Mouse (Mus musculus) thymus, adult 2 months (tissue): ENCODE results near the gene Faap100. TPM values are rescaled to one million over a fixed set of nuclear protein-coding genes. Genes with fewer than 3 reads are reported as not detected.
"Not testable (repeated sequence)": the region's sequence is repeated elsewhere in the genome, so short reads cannot be mapped to it uniquely, and the experiment has no call there.

Source experiments
- DNase-seq: peaks from one replicate; pipeline ENCODE4 v3.0.0; 2021
- H3K27ac ChIP-seq: fragments of 200-500 bp; 2 replicates; pipeline ENCODE4 v1.5.1; 2012; ENCODE audit warnings: low read length, control low read depth; ENCODE audit not compliant: control insufficient read depth, insufficient read depth
- H3K27me3 ChIP-seq: fragments of 200-500 bp; 2 replicates; pipeline ENCODE4 v1.6.1; 2012; ENCODE audit warnings: mild to moderate bottlenecking, low read length, moderate library complexity, mixed read lengths; ENCODE audit not compliant: control insufficient read depth, insufficient read depth
- H3K36me3 ChIP-seq: fragments of 200-500 bp; 2 replicates; pipeline ENCODE4 v1.6.1; 2012; ENCODE audit warnings: mild to moderate bottlenecking, low read length, moderate library complexity; ENCODE audit not compliant: control insufficient read depth, insufficient read depth
- H3K4me1 ChIP-seq: fragments of 200-500 bp; replicated peaks from 2 replicates; pipeline ENCODE4 v1.6.1; 2012; ENCODE audit warnings: low read length; ENCODE audit not compliant: control insufficient read depth, insufficient read depth
- H3K4me3 ChIP-seq: fragments of 200-500 bp; 2 replicates; pipeline ENCODE4 v1.5.1; 2012; ENCODE audit warnings: mild to moderate bottlenecking, low read length, control low read depth, moderate library complexity; ENCODE audit not compliant: control insufficient read depth, insufficient read depth
- CTCF ChIP-seq: fragments of 200-500 bp; IDR thresholded peaks from 2 replicates; pipeline ENCODE4 v1.5.1; 2012; ENCODE audit warnings: mild to moderate bottlenecking, control low read depth, low read length, moderate library complexity, borderline replicate concordance; ENCODE audit not compliant: control insufficient read depth, poor library complexity, insufficient read depth; ENCODE audit errors: extremely low read depth
- POLR2A ChIP-seq: fragments of 200-500 bp; IDR thresholded peaks from 2 replicates; pipeline ENCODE4 v1.6.1; 2012; ENCODE audit warnings: mild to moderate bottlenecking, low read length, control low read depth, moderate library complexity; ENCODE audit not compliant: control insufficient read depth, poor library complexity, insufficient read depth; ENCODE audit errors: extremely low read depth
- WGBS: fragments of 180-500 bp; shearing (Covaris S2); methylation state at CpG from one replicate; pipeline ENCODE4 v1.1.7; 2018; 5-methylcytosine and 5-hydroxymethylcytosine counted together
- polyA plus RNA-seq: library from polyadenylated mRNA; depleted of rRNA; stranded (reverse); fragments of >200 nt; gene quantifications from 2 replicates; pipeline ENCODE4 v1.2.3, GENCODE M21; 2012; rRNA removed

The Faap100 gene
- polyA plus RNA-seq: 59.7 and 64.4 TPM in 2 replicates

DNA sequence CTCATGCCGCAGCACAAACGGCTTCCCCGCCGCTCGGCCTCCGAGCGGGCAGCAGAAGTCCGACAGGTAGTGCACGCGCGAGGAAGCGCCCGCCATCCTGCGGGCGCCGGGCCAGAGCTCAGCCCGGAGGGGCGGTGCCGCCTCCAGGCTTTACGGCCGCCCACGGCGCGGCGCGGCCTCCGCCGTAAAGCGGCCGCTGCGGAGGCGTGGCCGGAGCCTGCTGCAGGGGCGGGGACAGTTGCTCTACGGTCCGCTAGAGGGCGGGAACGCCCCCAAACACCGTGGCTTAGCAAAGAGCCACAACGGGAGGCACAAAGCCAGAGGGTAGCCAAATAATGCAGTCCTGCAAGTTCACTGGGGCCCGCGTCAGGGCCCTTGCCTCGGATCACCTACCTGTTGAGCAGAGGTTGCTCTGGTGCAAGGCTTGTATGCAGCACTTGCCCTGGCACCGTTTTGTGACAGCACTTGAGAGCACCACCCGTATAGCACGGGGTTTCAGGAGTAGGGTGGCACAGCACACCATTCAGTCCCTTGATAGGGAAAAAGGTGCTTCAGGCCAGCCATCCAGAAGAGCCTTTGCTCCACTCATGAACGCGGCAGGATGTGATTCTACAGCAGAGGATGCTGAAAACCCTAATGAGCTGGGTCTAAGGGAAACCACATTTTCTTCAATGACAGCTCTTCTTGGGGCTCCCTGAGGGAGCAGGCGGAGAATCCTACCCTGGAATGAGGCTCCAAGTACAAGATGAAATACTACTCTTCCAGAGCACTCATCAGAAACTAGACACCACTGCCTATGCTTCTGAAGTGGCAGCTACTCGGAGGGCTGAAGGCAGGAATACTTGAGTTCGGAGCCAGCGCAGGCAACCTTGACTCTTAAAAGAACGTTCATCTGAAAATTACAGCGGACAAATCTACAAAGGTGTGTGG is at the start of gene Faap100:
TSS of gene Faap100 (minus strand) at position 154 of the 930 bp plus-strand sequence.
- H3K27ac ChIP-seq: no peak within 1 kb of the TSS
- DNase-seq: peak; percentile 88
- peak; percentile 93 for TF ChIP-seq CTCF
- peak; percentile 84 for TF ChIP-seq POLR2A

DNA sequence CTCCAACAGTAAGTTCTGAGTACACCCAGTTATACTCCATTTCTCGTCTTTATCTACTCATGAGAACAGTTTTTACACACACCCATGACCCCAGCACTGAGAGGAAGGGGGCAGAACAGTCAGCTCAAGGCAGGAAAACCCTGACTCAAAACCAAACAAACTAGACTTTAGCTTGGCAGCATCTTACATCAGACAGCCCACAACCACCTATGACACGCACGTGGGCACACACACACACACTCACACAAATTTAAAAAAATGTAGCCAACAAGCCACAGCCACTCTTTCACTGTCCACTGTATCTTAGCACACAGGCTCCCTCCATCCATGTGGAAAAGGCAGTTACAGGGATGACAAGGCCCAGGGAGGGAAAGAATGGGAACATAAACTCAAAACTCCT is 48.2 kb upstream of the Faap100 start:
- peaks cover 62% of the 10 kb centered on the region for H3K36me3 ChIP-seq
- H3K4me1 ChIP-seq: no peaks in the 10 kb centered on the region
- DNase-seq: no peak

More for the DNA sequence above, at the start of gene Faap100:
- Histone ChIP-seq H3K27me3 (no peaks in the 10 kb centered on the region), H3K4me1 (peaks cover 10% of the 10 kb centered on the region), H3K36me3 (peaks cover 19% of the 10 kb centered on the region), H3K4me3 (peak within 1 kb of the TSS; percentile 62)
- WGBS: 11% methylated on average over 50 of the region's 54 CpGs

DNA sequence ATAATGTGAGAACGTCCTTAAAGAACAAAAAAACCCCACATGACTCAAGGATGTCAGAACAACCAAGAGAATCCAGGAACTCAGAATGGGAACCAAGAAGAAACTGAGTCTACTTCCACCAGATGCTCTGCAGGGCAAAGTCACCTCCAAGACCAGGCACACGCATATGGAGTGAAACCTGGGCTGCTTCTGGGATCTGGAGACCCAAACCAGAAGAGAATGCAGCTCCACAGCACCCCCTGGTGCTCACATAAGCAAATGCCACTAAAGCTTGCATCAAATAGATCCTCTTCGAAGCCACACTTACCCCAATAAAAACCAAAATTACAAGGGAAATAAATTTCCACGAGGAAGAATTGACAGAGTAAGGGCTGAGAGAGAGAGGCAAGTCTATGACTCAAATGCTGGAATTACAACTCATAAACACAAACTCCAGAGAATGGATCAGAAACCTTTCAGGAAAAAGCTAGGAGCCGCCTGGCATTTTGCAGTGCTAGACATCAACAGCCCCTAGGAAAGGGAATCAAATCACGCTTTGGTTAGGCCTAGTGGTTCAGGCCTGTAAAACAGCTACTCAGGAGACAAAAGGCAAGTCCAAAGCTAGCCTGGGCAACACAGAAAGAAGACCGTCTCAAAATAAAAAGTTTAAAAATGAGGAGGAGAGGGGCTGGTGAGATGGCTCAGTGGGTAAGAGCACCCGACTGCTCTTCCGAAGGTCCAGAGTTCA is 45.2 kb upstream of the Faap100 start:
- Histone ChIP-seq H3K27ac (no peak overlapping the region), H3K36me3 (peaks cover 72% of the 10 kb centered on the region), H3K4me3 (no peak overlapping the region), H3K27me3 (no peaks in the 10 kb centered on the region), H3K4me1 (no peaks in the 10 kb centered on the region)
- DNase-seq: peak; percentile 58
- TF ChIP-seq POLR2A (no peak), CTCF (peak; percentile 44; the same call in 1 of the 2 replicates)
- WGBS: 77% methylated on average over 9 of the region's 9 CpGs

More for the DNA sequence above, 48.2 kb upstream of the Faap100 start:
- H3K27ac ChIP-seq: no peak overlapping the region
- no peak overlapping the region for H3K4me3 ChIP-seq
- no peaks in the 10 kb centered on the region for H3K27me3 ChIP-seq
- TF ChIP-seq CTCF: no peak
- TF ChIP-seq POLR2A: no peak
- 85% methylated on average over 3 of the region's 3 CpGs for WGBS

DNA sequence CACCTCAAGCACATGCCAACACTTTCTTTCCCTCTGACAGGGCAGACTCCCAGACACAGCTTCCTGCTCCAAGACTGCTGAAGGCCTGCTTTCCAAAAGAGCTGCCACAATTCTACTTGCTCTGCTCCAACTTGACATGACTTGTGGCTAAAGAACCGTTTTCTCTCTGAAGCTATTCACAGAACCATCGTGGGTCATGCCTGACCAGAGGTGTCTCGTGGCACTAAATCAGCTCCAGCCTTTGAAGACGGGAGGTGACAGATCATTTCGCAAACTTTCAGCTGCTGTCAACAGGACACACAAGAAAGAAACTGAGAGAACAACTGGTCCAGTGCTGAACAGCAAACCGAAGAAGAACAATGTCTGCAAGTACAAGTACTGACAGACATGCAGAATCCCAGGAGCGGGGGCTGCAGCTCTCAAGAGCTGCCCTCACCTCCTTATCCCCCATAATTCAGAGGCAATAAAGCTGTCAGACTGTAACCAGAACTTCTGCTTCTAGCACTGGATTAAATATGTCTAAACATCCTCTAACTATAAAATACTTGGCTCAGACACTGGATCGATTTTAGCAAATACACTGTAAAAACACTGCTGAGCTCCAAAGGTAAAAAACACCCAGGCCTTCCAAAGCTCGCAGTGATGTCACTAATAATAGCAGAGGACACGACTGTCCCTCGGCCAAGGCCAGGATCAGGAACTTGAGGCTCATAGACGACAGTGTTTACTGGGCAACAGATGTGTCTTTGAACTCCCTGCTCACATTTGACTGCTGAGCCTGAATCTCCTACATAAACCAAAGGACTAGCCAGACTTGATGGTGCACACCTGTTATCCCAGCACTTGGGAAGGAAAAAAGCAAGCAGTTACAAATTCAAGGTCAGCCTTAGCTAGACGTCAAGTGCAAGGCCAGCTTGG is 44.3 kb upstream of the Faap100 start:
- Histone ChIP-seq H3K27me3 (no peaks in the 10 kb centered on the region), H3K27ac (no peak overlapping the region), H3K4me3 (no peak overlapping the region), H3K4me1 (no peaks in the 10 kb centered on the region), H3K36me3 (peaks cover 72% of the 10 kb centered on the region)
- 75% methylated on average over 13 of the region's 13 CpGs for WGBS
- TF ChIP-seq CTCF (no peak), POLR2A (no peak)
- no peak for DNase-seq

DNA sequence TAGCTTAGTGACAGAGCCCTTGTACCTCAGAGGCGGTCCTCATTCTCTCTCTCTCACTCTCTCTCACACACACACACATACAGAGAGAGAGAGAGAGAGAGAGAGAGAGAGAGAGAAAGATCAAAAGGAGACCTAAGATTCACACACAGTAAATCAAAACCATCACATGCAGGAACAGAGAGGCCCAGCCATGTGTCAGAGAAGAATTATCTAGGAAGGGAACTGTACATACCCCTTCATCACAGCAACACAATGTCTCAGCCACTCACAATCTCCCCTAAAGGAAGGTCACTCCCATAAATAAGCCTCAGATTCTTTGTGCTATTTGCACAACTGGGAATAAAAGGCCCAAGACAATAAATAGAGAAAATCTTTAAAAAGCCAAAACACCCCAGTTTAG is 40.0 kb upstream of the Faap100 start:
- 83% methylated on average over 1 of the region's 1 CpGs for WGBS
- Histone ChIP-seq H3K36me3 (peaks cover 71% of the 10 kb centered on the region), H3K27ac (no peak overlapping the region), H3K4me3 (no peak overlapping the region), H3K27me3 (no peaks in the 10 kb centered on the region), H3K4me1 (no peaks in the 10 kb centered on the region)
- TF ChIP-seq CTCF: no peak
- no peak for TF ChIP-seq POLR2A
- no peak for DNase-seq

DNA sequence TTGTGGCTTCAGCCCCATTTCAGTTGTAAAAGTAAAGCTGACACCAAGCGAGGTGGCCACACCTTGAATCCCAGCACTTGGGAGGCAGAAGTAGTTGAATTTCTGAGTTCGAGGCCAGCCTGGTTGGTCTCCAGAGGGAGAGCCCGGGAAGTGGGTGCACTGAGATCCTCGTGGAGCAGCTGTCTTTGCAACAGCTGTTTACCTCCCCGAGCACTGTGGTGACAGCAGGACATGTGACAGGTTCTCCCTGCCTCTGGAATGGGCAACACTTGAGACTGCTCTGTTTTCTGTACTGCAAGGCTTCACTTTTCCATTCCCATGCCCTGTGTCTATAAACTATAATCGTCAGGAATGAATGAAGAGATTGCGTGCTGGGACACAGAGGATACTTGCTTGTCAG is 39.3 kb upstream of the Faap100 start:
- 94% methylated on average over 7 of the region's 7 CpGs for WGBS

DNA sequence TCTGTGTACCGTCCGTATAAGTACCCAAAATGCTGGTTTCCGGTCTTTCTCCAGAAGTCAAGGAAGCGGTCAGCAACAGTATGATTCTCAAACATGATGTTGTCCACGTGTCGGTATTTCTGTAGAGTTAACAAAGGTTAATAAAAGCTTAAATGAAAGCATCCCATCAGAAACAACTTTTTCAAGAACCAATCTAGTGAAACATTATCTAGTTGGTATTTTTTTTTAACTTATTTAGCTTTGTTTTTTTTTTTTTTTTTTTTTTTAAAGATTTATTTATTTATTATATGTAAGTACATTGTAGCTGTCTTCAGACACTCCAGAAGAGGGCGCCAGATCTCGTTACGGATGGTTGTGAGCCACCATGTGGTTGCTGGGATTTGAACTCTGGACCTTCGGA is 35.1 kb upstream of the Faap100 start:
- H3K27me3 ChIP-seq, H3K27ac ChIP-seq, H3K4me3 ChIP-seq, H3K4me1 ChIP-seq, DNase-seq: not testable (repeated sequence)
- peaks cover 81% of the 10 kb centered on the region for H3K36me3 ChIP-seq
- 99% methylated on average over 7 of the region's 10 CpGs for WGBS

More for the DNA sequence above, 39.3 kb upstream of the Faap100 start:
- no peak overlapping the region for H3K27ac ChIP-seq
- DNase-seq: no peak
- H3K36me3 ChIP-seq: peaks cover 75% of the 10 kb centered on the region
- no peak for TF ChIP-seq CTCF
- no peak for TF ChIP-seq POLR2A
- no peaks in the 10 kb centered on the region for H3K27me3 ChIP-seq
- H3K4me1 ChIP-seq: no peaks in the 10 kb centered on the region
- H3K4me3 ChIP-seq: no peak overlapping the region
